Mouse (Mus musculus): ENCODE measurements around the gene Prkaa2. TPM values are rescaled to one million over a fixed set of nuclear protein-coding genes. Genes with fewer than 3 reads are reported as not detected.
"Not testable (repeated sequence)": the region's sequence is repeated elsewhere in the genome, so short reads cannot be mapped to it uniquely, and the experiment has no call there.

The Prkaa2 gene
- polyA plus RNA-seq, 1 experiment from 2014 or later, result 18.4 TPM

DNA sequence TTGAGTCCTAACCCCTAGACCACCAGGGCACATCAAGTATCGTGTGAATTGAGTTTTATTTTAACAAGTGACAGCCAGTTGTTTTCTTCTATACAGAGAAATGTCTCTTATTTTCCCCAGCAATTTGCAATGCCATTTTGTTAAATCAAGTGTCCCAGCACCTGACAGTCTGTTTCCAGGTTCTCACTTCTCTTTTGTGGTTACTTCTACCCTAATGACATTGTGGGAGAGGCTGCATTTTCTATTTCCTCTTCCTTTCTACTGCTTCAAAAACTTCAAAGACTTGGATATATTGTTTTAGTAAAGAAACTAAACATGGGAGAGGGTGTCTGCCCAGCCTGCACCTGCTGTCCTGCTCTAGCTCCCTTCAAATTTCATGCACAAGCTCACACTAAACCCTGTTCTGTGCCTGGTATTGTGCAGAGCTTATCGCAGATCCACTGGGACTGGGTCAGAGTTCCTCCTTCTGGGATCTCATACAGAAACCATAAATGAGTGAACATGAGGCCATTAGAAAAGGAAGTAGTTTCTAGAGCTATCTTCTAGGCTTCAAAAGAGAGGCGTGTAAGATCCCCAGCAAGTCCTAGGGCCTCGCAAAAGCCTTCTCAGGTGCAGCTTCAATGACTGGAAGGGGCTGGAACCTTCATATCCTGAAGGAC lies 102.2 kb downstream of the Prkaa2 start:
- Histone ChIP-seq H3K4me1 (replicated peaks; ENCODE audit: control insufficient read depth, insufficient read depth, low read length) (no peaks in the 10 kb centered on the region), H3K4me3 (replicated peaks; ENCODE audit: low read length) (no peak overlapping the region), H3K9ac (no peak overlapping the region), H3K27me3 (ENCODE audit: control insufficient read depth, insufficient read depth, low read length) (no peaks in the 10 kb centered on the region), H3K9me3 (ENCODE audit: control insufficient read depth, low read length) (0 out of 2 replicates have a peak, but pooled peaks cover 5% of the 10 kb centered on the region), H3K27ac (no peak overlapping the region), H3K4me2 (replicated peaks) (no peak overlapping the region), H3K36me3 (replicated peaks; ENCODE audit: control insufficient read depth, insufficient read depth) (no peaks in the 10 kb centered on the region)
- DNase-seq (ENCODE audit: low spot score) (no peak), ATAC-seq (ENCODE audit: low FRiP score) (no peak)
- 91% methylated on average over 4 of the region's 4 CpGs for WGBS

DNA sequence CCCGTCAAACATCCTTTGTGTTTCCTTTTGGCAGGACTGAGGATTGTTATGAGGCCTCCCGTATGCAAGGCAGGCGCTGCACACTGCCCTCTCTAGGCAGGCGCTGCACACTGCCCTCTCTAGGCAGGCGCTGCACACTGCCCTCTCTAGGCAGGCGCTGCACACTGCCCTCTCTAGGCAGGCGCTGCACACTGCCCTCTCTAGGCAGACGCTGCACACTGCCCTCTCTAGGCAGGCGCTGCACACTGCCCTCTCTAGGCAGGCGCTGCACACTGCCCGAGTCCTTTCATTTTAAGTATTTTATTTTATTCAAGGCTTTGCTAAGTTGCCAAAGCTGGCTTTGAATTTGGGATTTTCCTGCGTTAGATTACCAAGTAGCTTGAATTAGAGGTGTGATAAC lies 105.0 kb downstream of the Prkaa2 start:
- H3K27me3 ChIP-seq (ENCODE audit: control insufficient read depth, insufficient read depth, low read length); H3K4me3 ChIP-seq (replicated peaks; ENCODE audit: low read length); H3K4me1 ChIP-seq (replicated peaks; ENCODE audit: control insufficient read depth, insufficient read depth, low read length); H3K9ac ChIP-seq; ATAC-seq (ENCODE audit: low FRiP score); H3K27ac ChIP-seq; H3K4me2 ChIP-seq (replicated peaks); H3K9me3 ChIP-seq (ENCODE audit: control insufficient read depth, low read length); DNase-seq (ENCODE audit: low spot score); H3K36me3 ChIP-seq (replicated peaks; ENCODE audit: control insufficient read depth, insufficient read depth): not testable (repeated sequence)
- WGBS, result 89% methylated on average over 12 of the region's 12 CpGs

DNA sequence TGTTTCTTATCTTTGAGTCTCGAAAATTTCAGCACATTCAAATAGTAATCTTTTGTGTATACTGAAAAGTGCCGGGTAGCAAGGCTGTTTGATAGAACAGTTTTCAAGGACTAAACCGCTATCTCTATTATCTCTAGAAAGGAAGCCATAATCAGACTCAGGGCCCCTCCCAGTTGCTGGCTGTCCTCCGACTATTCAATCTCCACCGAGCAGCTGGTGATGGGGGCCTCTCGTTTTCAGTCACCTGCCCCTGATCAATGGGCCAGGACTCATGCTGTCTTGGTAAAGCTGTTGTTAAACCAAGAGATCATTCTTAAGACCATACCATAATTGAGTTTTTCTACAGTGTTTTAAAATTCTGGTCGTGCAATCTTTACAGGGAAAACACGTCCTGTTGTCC lies 105.6 kb downstream of the Prkaa2 start:
- 0 out of 2 replicates have a peak, but pooled peaks cover 5% of the 10 kb centered on the region for H3K9me3 ChIP-seq (ENCODE audit: control insufficient read depth, low read length)
- 75% methylated on average over 8 of the region's 8 CpGs for WGBS
- no peak overlapping the region for H3K4me3 ChIP-seq (replicated peaks; ENCODE audit: low read length)
- no peaks in the 10 kb centered on the region for H3K4me1 ChIP-seq (replicated peaks; ENCODE audit: control insufficient read depth, insufficient read depth, low read length)
- H3K27ac ChIP-seq, result no peak overlapping the region
- ATAC-seq (ENCODE audit: low FRiP score) (no peak), DNase-seq (ENCODE audit: low spot score) (no peak)
- H3K27me3 ChIP-seq (ENCODE audit: control insufficient read depth, insufficient read depth, low read length), result no peaks in the 10 kb centered on the region
- no peaks in the 10 kb centered on the region for H3K36me3 ChIP-seq (replicated peaks; ENCODE audit: control insufficient read depth, insufficient read depth)
- H3K9ac ChIP-seq, result no peak overlapping the region
- no peak overlapping the region for H3K4me2 ChIP-seq (replicated peaks)

DNA sequence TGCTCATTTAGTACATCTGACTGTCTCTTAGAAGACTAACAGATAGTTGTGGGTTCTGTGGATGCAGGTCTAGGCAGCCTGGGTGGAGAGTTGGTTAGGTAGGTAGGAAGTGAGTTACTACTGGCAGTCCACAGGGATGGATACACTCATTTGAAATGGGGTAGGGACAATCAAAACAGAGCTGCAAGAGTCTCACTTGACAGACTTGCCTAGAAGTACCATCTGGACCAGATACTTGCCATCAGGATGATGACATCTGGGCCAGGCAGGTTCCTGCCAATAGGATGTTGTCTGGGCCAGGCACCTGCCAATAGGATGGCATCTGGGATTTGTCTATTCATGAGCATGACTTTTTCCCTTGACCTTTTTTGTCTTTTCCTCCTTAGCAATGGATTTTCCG lies 108.0 kb downstream of the Prkaa2 start:
- no peaks in the 10 kb centered on the region for H3K9me3 ChIP-seq (ENCODE audit: control insufficient read depth, low read length)
- H3K36me3 ChIP-seq (replicated peaks; ENCODE audit: control insufficient read depth, insufficient read depth), result no peaks in the 10 kb centered on the region
- H3K27me3 ChIP-seq (ENCODE audit: control insufficient read depth, insufficient read depth, low read length), result no peaks in the 10 kb centered on the region
- no peaks in the 10 kb centered on the region for H3K4me1 ChIP-seq (replicated peaks; ENCODE audit: control insufficient read depth, insufficient read depth, low read length)
- no peak overlapping the region for H3K4me2 ChIP-seq (replicated peaks)
- H3K9ac ChIP-seq, result no peak overlapping the region
- ATAC-seq (ENCODE audit: low FRiP score) (no peak), DNase-seq (ENCODE audit: low spot score) (no peak)
- H3K4me3 ChIP-seq (replicated peaks; ENCODE audit: low read length), result no peak overlapping the region
- WGBS, result 47% methylated on average over 1 of the region's 1 CpGs
- no peak overlapping the region for H3K27ac ChIP-seq

DNA sequence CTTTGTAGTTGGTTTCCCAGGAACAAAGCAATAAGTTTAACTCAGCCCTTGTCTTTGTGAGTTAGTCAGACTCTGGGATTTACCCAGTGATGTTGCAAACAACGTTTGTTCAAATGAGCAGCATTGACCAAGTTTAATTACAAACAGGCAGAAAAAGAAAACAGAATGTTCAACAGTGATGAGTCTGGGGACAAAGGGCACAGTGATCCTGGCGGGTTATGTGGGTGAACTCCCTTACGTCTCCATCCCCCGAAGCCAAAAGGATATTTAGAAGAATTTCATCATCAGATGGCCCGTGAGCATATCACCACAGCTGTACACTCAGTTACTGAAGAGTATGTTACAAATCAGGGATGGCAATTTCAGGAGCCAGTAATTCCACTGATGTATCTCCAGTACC lies 110.0 kb downstream of the Prkaa2 start:
- no peak for DNase-seq (ENCODE audit: low spot score)
- Histone ChIP-seq H3K9ac (no peak overlapping the region), H3K9me3 (ENCODE audit: control insufficient read depth, low read length) (no peaks in the 10 kb centered on the region), H3K36me3 (replicated peaks; ENCODE audit: control insufficient read depth, insufficient read depth) (no peaks in the 10 kb centered on the region), H3K4me1 (replicated peaks; ENCODE audit: control insufficient read depth, insufficient read depth, low read length) (no peaks in the 10 kb centered on the region), H3K4me3 (replicated peaks; ENCODE audit: low read length) (no peak overlapping the region), H3K27me3 (ENCODE audit: control insufficient read depth, insufficient read depth, low read length) (no peaks in the 10 kb centered on the region), H3K27ac (no peak overlapping the region), H3K4me2 (replicated peaks) (no peak overlapping the region)
- ATAC-seq (ENCODE audit: low FRiP score), result no peak
- WGBS, result 68% methylated on average over 5 of the region's 5 CpGs

DNA sequence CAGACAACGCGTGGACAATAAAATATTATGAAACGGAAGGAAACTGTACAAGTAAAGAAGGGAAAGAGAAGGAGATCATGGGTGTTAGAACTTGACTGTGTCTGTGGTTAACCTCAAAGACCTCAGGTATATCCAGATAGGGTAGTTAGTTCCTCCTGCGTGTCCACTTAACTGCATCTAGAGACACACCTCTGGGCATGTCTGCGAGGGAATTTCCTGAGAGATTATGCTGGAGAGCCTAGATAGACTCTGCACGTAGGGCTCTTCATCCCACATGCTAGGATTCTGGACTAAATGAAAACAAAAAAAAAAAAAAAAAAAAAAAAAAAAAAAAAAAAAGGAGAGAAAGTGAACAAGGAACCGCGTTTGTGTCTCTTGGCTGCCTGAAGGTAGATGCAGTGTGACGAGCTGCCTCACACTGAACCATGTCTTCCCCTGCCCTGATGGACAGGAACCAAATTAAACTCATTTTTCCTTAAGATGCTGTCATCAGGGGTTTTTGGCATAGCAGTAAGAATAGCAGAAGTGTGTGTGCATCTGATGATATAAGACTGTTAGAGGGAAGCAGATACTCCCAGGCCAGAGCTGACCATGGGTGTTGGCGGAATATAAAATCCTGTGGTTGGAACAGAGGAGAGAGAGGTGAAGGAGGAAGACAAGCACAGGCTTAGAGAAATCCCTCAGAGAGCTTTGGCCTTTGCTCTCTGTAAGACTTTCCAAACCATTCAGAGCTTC lies 116.4 kb downstream of the Prkaa2 start:
- no peak for ATAC-seq (ENCODE audit: low FRiP score)
- no peaks in the 10 kb centered on the region for H3K4me1 ChIP-seq (replicated peaks; ENCODE audit: control insufficient read depth, insufficient read depth, low read length)

DNA sequence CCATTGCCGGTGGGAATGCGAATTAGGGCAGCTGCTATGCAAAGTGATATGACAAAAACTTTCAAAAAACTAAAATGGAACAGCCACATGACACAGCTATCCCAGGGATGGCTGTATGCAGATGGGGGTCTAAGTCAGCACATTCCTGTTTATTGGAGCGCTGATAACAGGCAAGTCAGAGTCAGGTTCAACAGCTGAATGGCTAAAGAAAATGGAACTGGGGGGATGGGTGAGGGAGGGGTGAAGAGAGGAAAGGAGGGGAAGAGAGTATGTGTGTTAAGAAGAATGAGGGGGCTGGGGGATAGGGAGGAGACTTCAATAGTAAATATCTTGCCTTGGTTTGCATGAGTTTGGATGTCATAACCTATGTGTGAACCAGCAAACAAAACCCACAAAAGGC lies 117.4 kb downstream of the Prkaa2 start:
- no peaks in the 10 kb centered on the region for H3K27me3 ChIP-seq (ENCODE audit: control insufficient read depth, insufficient read depth, low read length)
- no peaks in the 10 kb centered on the region for H3K4me1 ChIP-seq (replicated peaks; ENCODE audit: control insufficient read depth, insufficient read depth, low read length)
- no peak for DNase-seq (ENCODE audit: low spot score)
- no peak overlapping the region for H3K27ac ChIP-seq
- H3K4me2 ChIP-seq (replicated peaks), result no peak overlapping the region
- H3K4me3 ChIP-seq (replicated peaks; ENCODE audit: low read length), result no peak overlapping the region
- no peak for ATAC-seq (ENCODE audit: low FRiP score)
- no peaks in the 10 kb centered on the region for H3K9me3 ChIP-seq (ENCODE audit: control insufficient read depth, low read length)
- no peaks in the 10 kb centered on the region for H3K36me3 ChIP-seq (replicated peaks; ENCODE audit: control insufficient read depth, insufficient read depth)
- WGBS, result 76% methylated on average over 3 of the region's 3 CpGs
- no peak overlapping the region for H3K9ac ChIP-seq

More for the DNA sequence above, 116.4 kb downstream of the Prkaa2 start:
- no peak for DNase-seq (ENCODE audit: low spot score)
- Histone ChIP-seq H3K9ac (no peak overlapping the region), H3K4me3 (replicated peaks; ENCODE audit: low read length) (no peak overlapping the region), H3K27ac (no peak overlapping the region), H3K4me2 (replicated peaks) (no peak overlapping the region), H3K36me3 (replicated peaks; ENCODE audit: control insufficient read depth, insufficient read depth) (no peaks in the 10 kb centered on the region), H3K27me3 (ENCODE audit: control insufficient read depth, insufficient read depth, low read length) (no peaks in the 10 kb centered on the region), H3K9me3 (ENCODE audit: control insufficient read depth, low read length) (no peaks in the 10 kb centered on the region)
- 90% methylated on average over 10 of the region's 10 CpGs for WGBS

DNA sequence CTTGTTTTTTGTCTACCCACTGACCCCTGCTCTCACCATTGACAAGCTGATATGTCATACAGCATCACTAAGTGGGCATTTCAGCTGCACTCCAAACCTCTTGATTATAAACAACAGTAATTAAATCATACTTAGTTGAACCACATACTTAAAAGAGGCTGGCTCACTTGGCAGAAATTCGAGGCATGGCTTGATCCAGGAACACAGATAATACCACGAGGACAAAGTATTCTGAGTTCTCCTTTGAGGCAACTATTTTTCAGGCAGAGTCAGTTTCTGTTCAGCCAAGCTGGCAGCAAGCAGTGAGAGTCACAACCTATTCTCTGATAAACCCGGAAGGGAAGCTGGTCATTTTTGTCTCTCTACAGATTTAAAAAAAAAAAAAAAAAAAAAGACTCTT lies 119.0 kb downstream of the Prkaa2 start:
- H3K36me3 ChIP-seq (replicated peaks; ENCODE audit: control insufficient read depth, insufficient read depth), result no peaks in the 10 kb centered on the region
- DNase-seq (ENCODE audit: low spot score), result no peak

DNA sequence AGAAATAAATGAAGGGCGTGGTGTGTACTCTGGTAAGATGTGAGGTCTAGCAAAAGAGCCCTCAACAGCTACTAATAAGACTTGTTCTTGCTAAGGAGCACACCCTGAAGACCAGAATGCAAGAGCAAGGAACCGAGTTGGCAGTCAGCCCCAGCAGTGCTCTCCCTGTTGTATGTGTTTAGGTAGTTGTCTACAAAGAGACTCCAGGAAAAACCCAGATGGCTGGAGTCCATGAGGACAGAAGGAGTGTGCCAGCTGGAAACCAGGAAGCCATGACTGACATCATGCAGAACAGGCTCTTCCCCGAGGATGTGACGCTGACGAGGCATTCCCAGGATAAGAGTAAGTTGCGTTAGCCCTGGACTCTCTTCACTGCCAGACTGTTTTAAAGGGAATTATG lies 119.7 kb downstream of the Prkaa2 start:
- H3K27me3 ChIP-seq (ENCODE audit: control insufficient read depth, insufficient read depth, low read length), result no peaks in the 10 kb centered on the region
- DNase-seq (ENCODE audit: low spot score), result no peak
- no peaks in the 10 kb centered on the region for H3K4me1 ChIP-seq (replicated peaks; ENCODE audit: control insufficient read depth, insufficient read depth, low read length)
- no peaks in the 10 kb centered on the region for H3K36me3 ChIP-seq (replicated peaks; ENCODE audit: control insufficient read depth, insufficient read depth)
- 83% methylated on average over 6 of the region's 6 CpGs for whole genome bisulfite sequencing
- no peak for ATAC-seq (ENCODE audit: low FRiP score)
- no peak overlapping the region for H3K4me3 ChIP-seq (replicated peaks; ENCODE audit: low read length)
- no peak overlapping the region for H3K4me2 ChIP-seq (replicated peaks)
- H3K27ac ChIP-seq, result no peak overlapping the region
- H3K9ac ChIP-seq, result no peak overlapping the region
- no peaks in the 10 kb centered on the region for H3K9me3 ChIP-seq (ENCODE audit: control insufficient read depth, low read length)

More for the DNA sequence above, 119.0 kb downstream of the Prkaa2 start:
- H3K4me2 ChIP-seq (replicated peaks), result no peak overlapping the region
- H3K27ac ChIP-seq, result no peak overlapping the region
- ATAC-seq (ENCODE audit: low FRiP score), result no peak
- WGBS, result 93% methylated on average over 3 of the region's 3 CpGs
- H3K4me1 ChIP-seq (replicated peaks; ENCODE audit: control insufficient read depth, insufficient read depth, low read length), result no peaks in the 10 kb centered on the region
- H3K27me3 ChIP-seq (ENCODE audit: control insufficient read depth, insufficient read depth, low read length), result no peaks in the 10 kb centered on the region
- H3K4me3 ChIP-seq (replicated peaks; ENCODE audit: low read length), result no peak overlapping the region
- H3K9ac ChIP-seq, result no peak overlapping the region
- no peaks in the 10 kb centered on the region for H3K9me3 ChIP-seq (ENCODE audit: control insufficient read depth, low read length)

Measured in hindbrain, embryonic 14.5 days (tissue).